Mouse (Mus musculus): ENCODE measurements around the gene Vav2. TPM values are rescaled to one million over a fixed set of nuclear protein-coding genes. Genes with fewer than 3 reads are reported as not detected.

The Vav2 gene
- polyA plus RNA-seq, 1 experiment from 2014 or later: 15.6 TPM

DNA sequence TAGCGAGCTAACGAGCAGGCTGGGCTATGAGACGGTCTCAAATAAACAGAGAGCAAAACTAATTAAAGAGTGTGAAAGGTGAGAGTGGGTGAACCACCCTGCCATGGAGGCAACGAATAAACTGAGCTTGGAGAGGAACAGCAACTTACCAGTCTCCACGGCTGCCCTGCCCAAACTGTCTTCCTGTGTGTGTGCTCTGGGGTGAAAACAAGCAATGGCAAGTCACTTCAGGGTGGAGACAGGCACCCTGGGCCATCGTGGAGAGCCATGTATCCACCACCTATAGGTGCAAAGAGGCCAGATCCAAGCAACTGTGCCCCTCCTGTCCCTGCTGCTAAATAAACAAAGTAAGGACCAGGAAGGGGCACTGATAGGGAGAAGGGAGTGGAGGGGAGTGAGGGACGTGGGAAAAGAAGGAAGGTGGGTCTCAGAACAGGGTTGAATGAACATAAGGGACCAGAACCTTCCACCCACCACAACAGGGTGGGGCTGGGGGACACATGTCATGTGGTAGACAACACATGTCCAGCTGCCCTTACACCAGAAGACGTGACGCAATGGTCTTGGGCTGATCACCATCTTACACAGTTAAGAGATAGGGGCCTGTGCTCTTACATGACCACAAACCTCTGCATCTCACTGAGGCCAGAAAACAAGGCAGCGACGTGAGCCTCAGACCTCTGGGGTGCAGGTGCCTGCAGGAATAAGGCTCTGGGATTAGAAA is 11.6 kb downstream of the Vav2 start:
- Histone ChIP-seq H3K9ac (no peak overlapping the region), H3K27ac (replicated peaks) (peak overlapping the region; percentile 49), H3K9me3 (no peaks in the 10 kb centered on the region), H3K4me3 (no peak overlapping the region), H3K36me3 (no peaks in the 10 kb centered on the region), H3K4me2 (no peak overlapping the region), H3K27me3 (no peaks in the 10 kb centered on the region), H3K4me1 (replicated peaks) (peaks cover 71% of the 10 kb centered on the region)
- ATAC-seq (ENCODE audit: low FRiP score, low read depth): no peak
- 73% methylated on average over 11 of the region's 11 CpGs for WGBS

DNA sequence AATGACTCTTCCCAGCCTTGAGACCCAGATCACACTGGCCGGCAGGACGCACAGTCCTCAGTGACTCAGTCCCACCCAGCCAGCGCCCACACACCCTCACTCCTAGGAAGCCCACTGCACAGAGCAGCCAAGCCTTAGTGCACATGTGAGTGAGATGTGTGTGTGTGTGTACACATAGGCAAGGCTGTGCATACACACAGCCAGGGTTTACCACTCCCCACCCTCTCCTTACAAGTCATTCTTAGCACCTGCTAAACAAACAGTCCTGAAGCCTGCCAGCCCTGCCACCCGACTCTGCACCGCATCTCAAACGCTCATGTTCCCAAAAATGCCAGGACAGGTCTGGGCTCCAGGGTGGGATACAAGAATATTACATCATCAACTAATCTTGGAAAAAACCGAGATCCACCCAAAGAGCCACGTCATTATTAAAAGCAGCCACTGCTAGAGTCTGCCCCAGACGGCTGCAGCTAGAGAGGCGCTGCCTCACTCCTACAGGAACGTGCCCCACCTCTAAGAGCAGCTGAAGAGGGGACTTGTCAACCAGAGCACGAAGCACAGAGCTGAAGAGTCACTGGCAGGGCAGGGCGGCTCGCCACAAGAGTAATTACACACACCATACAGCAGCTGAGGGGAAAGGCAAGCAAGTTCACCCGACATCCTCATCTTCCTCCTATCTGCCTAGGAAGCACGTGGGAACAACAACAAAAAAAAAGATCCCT is 12.7 kb downstream of the Vav2 start:
- Histone ChIP-seq H3K4me1 (replicated peaks) (peaks cover 76% of the 10 kb centered on the region), H3K27ac (replicated peaks) (peak overlapping the region; percentile 49), H3K9me3 (no peaks in the 10 kb centered on the region), H3K36me3 (no peaks in the 10 kb centered on the region), H3K27me3 (no peaks in the 10 kb centered on the region), H3K4me3 (no peak overlapping the region), H3K9ac (peak overlapping the region; percentile 14; the same call in 1 of the 2 replicates), H3K4me2 (peak overlapping the region; percentile 3)
- 14% methylated on average over 16 of the region's 16 CpGs for WGBS
- ATAC-seq (ENCODE audit: low FRiP score, low read depth): peak; percentile 76

DNA sequence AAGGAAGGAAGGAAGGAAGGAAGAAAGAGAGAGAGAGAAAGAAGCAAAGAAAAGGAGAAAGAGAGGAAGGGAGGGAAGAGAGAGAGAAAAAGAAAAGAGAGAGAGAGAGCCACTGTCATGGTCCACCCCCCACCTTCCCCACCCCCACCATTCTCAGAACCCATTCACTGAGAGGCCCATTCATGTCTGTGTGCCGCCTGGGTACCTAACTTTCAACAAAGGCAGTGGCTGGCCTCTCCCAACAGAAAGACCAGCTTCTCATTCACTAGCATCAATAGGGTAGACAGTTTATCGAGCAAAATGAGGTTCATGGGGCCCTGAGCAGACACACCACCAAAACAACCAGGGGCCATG is 13.3 kb downstream of the Vav2 start:
- H3K9me3 ChIP-seq: no peaks in the 10 kb centered on the region
- no peaks in the 10 kb centered on the region for H3K36me3 ChIP-seq
- ATAC-seq (ENCODE audit: low FRiP score, low read depth): no peak
- no peaks in the 10 kb centered on the region for H3K27me3 ChIP-seq
- peak overlapping the region; percentile 34; the same call in 1 of the 2 replicates for H3K27ac ChIP-seq (replicated peaks)
- 0 out of 2 replicates have a peak overlapping the region, but pooled peaks have one; percentile 3 for H3K4me2 ChIP-seq
- peak overlapping the region; percentile 14; the same call in 1 of the 2 replicates for H3K9ac ChIP-seq
- no peak overlapping the region for H3K4me3 ChIP-seq
- H3K4me1 ChIP-seq (replicated peaks): peaks cover 71% of the 10 kb centered on the region
- WGBS: 14% methylated on average over 2 of the region's 2 CpGs

DNA sequence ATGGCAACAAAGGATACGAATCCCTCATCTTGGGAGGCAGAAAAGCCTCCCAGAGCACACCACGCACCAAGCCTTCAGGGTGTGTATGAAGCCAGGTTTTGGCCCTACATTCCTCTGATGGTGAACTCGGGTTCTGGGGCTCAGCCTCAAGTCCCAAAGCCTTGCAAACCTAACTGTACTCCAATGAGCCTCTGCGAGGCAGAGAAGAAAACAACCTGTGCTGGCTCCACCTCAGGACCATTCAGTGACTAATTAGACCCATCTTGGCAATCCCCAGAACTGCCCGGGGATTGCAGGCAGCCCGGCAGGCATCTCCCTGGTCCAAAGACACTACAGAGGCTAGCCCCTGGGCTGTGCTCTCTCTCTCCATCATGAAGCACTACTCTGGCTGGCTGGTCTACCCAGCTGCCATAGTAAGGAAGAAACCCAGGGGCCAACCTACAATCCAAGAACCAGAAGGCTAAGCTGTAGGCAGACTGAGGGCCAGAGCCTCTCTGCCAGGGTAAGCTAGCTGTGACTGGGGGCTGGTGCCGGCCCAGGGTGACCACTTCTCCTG is 14.5 kb downstream of the Vav2 start:
- H3K9ac ChIP-seq: no peak overlapping the region
- no peak overlapping the region for H3K4me3 ChIP-seq
- WGBS: 15% methylated on average over 7 of the region's 7 CpGs
- H3K36me3 ChIP-seq: no peaks in the 10 kb centered on the region
- no peaks in the 10 kb centered on the region for H3K27me3 ChIP-seq
- no peaks in the 10 kb centered on the region for H3K9me3 ChIP-seq
- H3K4me1 ChIP-seq (replicated peaks): peaks cover 71% of the 10 kb centered on the region
- H3K4me2 ChIP-seq: no peak overlapping the region
- peak overlapping the region; percentile 65 for H3K27ac ChIP-seq (replicated peaks)
- ATAC-seq (ENCODE audit: low FRiP score, low read depth): no peak

DNA sequence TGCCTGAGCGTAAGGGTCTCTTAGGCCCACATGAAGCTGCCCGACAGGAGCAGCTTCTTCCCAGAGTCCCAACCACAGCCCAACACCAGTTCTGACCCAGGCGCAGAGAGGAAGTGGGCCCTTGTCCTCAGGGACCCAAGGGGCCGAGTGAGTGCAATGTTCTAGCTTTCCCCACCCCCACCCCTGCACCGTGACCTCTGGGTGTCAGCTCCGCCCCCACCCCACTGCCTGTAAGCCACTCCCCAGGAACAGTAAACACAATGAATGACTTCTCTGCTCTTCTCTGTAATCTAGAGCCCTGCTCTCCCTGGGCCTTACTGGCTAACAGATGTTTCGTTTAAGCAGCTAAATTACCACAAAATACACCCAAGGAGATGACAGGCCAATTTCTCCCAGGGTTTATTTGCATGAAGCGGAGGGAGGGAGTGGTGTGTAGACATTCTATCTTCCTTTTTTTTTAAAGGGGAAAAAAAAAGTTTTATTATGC is 15.1 kb downstream of the Vav2 start:
- no peak overlapping the region for H3K9ac ChIP-seq
- no peak overlapping the region for H3K4me2 ChIP-seq
- H3K27me3 ChIP-seq: no peaks in the 10 kb centered on the region
- H3K4me3 ChIP-seq: no peak overlapping the region
- WGBS: 17% methylated on average over 8 of the region's 8 CpGs
- H3K4me1 ChIP-seq (replicated peaks): peaks cover 76% of the 10 kb centered on the region
- 0 out of 2 replicates have a peak, but pooled peaks have one; percentile 4 for ATAC-seq (ENCODE audit: low FRiP score, low read depth)
- H3K36me3 ChIP-seq: no peaks in the 10 kb centered on the region
- peak overlapping the region; percentile 34 for H3K27ac ChIP-seq (replicated peaks)
- H3K9me3 ChIP-seq: no peaks in the 10 kb centered on the region

DNA sequence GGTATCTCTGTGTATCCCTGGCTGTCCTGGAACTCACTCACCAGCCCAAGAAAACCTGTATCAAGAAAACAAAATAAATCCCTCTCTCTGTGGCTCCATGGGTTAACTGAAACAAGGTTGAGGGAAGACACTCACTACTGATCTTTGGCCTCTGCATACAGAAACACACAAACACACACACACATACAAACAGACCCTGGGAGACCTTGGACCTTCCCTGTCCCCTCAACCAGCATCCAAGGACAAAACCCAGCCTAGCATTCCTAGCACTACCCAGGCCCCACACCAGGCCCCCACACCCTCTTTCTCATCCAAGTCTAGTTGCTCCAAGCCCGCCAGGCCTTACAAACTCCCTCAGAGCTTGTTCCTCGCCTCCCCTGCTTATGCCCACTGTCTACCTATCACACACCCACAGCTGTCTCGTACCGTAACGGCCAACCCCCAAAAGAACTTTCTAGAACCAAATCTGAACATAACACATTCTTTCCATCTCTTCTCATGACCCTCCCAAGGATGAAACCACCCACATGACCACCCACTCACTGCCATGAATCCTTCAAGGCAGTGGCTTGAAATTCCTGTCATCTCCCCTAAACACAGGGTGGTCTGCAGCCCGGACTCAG is 16.2 kb downstream of the Vav2 start:
- ATAC-seq (ENCODE audit: low FRiP score, low read depth): no peak
- peaks cover 68% of the 10 kb centered on the region for H3K4me1 ChIP-seq (replicated peaks)

DNA sequence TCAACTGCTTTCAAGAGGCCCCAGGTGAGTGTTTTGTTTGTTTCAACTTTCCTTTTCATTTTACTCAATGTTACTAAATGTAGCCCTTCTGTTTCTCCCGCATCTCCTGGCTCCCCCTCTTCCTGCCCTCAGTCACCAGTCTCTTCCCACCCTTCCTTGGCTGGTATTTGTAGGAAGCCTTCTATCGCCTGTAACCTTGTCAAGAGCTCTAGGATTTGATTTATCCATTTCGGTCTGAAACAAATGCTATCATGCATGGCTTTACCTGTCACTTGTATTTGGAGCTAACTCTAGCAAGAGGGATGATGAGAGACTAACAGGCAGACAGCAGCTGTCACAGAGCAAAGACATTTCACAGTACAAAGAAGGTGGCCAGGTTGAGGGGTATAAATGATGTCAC is 18.6 kb downstream of the Vav2 start:
- Histone ChIP-seq H3K36me3 (no peaks in the 10 kb centered on the region), H3K9ac (no peak overlapping the region), H3K4me2 (no peak overlapping the region), H3K27me3 (no peaks in the 10 kb centered on the region), H3K4me1 (replicated peaks) (peaks cover 61% of the 10 kb centered on the region), H3K27ac (replicated peaks) (no peak overlapping the region), H3K9me3 (no peaks in the 10 kb centered on the region), H3K4me3 (no peak overlapping the region)
- no peak for ATAC-seq (ENCODE audit: low FRiP score, low read depth)
- WGBS: 68% methylated on average over 3 of the region's 3 CpGs

More for the DNA sequence above, 16.2 kb downstream of the Vav2 start:
- no peaks in the 10 kb centered on the region for H3K9me3 ChIP-seq
- no peaks in the 10 kb centered on the region for H3K36me3 ChIP-seq
- no peaks in the 10 kb centered on the region for H3K27me3 ChIP-seq
- WGBS: 82% methylated on average over 6 of the region's 6 CpGs
- H3K4me2 ChIP-seq: no peak overlapping the region
- H3K27ac ChIP-seq (replicated peaks): no peak overlapping the region
- no peak overlapping the region for H3K9ac ChIP-seq
- no peak overlapping the region for H3K4me3 ChIP-seq

DNA sequence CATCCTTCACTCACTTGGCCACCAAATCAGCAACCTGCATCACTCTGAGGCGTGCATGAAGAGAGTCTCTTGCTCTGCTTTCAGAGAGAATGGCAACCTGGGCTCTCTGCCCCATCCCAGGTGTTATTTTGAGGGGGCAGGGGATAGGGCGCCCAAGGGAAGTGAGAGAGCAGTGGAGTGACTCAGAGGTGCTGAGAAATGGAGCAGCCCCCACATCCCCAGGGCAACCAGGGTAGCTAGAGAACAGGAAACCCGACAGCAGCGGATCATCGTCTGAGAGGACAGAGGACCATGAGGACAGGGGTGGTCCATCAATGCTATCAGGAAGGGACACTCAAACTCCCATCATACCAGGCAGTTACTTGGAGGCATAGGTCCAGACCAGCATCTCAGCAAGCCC is 19.9 kb downstream of the Vav2 start:
- H3K4me3 ChIP-seq: no peak overlapping the region
- H3K4me1 ChIP-seq (replicated peaks): peaks cover 48% of the 10 kb centered on the region
- no peak for ATAC-seq (ENCODE audit: low FRiP score, low read depth)
- no peak overlapping the region for H3K9ac ChIP-seq
- WGBS: 89% methylated on average over 5 of the region's 5 CpGs
- no peaks in the 10 kb centered on the region for H3K27me3 ChIP-seq
- H3K36me3 ChIP-seq: no peaks in the 10 kb centered on the region
- H3K9me3 ChIP-seq: no peaks in the 10 kb centered on the region
- H3K4me2 ChIP-seq: no peak overlapping the region
- H3K27ac ChIP-seq (replicated peaks): no peak overlapping the region

DNA sequence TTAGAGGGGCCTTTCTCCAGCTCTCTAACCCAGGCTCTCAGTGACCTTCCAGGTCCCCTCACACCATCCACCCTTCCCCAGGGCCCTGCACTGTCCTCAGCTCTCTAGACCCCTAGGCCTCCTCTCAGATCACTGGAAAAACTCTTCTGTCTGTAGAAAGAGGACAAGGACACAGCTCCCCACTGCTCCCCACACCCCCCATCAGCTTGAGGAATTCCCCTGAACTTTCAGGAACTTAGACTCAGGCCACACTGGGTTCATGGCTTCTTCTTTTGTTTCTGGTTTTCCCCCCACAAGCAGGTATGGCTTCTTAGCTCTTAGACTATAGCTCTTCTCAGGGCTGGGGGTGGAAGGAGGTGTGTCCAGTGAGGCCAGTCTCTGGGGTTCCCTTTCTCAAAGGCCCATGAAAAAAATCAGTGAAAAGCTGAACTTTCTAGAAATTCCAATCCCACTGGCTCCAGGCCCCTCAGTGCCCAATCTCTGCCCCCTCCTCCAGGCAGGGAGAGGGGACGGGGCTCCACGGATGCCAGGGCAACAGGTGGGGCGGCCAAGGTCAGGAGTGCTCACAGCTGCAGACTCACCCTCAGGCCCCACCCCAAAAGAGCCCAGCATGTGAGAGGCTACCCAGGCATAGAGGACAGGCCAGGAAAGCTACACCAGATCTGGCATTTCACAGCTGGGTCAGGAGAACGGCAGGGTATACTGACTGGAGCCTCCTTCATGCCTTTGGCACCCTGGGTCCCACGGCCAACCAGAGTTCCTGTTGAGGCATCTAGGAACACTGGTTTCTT is 21.5 kb downstream of the Vav2 start:
- Histone ChIP-seq H3K27me3 (no peaks in the 10 kb centered on the region), H3K27ac (replicated peaks) (no peak overlapping the region), H3K4me2 (no peak overlapping the region), H3K4me3 (no peak overlapping the region), H3K36me3 (no peaks in the 10 kb centered on the region), H3K9me3 (no peaks in the 10 kb centered on the region), H3K4me1 (replicated peaks) (peaks cover 41% of the 10 kb centered on the region), H3K9ac (no peak overlapping the region)
- 63% methylated on average over 5 of the region's 5 CpGs for WGBS
- ATAC-seq (ENCODE audit: low FRiP score, low read depth): no peak

DNA sequence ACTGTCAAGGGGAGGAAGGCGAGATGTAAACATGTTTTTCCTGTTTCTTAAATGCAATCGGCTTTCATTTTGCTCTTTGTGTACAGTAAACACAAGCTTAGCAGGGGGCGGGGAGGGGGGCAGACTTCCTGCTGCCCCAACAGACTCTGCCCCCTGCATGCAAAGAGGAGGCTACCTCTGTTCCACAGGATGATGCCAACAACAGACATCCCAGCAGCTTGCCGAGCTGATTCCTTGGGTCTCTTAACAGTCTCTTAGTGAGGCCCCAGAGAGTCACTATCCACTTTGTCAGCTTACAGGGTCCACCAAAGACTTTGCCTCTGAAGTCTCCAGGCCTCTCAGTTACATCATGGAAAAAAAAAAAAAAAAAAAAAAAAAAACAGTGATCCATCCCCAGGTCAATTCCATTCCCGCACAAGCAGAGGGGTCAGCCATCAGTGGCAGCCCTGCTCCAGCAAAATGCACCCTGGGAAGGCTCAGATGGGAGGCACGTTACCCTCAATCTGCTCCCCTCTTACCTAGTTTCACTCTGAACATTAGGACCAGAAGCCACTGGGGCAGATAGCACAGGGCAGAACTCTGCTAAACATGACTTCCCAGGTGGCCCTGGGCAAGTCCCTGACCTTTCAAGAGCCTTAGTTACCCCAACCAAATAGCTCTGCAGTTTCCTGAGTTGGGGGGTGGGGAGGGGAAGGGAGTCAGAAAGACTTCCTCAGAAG is 22.3 kb downstream of the Vav2 start:
- whole genome bisulfite sequencing: 46% methylated on average over 6 of the region's 6 CpGs
- H3K4me2 ChIP-seq: no peak overlapping the region
- no peak for ATAC-seq (ENCODE audit: low FRiP score, low read depth)
- no peak overlapping the region for H3K4me3 ChIP-seq
- no peak overlapping the region for H3K9ac ChIP-seq
- H3K27ac ChIP-seq (replicated peaks): no peak overlapping the region
- no peaks in the 10 kb centered on the region for H3K36me3 ChIP-seq
- H3K27me3 ChIP-seq: no peaks in the 10 kb centered on the region
- no peaks in the 10 kb centered on the region for H3K9me3 ChIP-seq
- peaks cover 40% of the 10 kb centered on the region for H3K4me1 ChIP-seq (replicated peaks)

DNA sequence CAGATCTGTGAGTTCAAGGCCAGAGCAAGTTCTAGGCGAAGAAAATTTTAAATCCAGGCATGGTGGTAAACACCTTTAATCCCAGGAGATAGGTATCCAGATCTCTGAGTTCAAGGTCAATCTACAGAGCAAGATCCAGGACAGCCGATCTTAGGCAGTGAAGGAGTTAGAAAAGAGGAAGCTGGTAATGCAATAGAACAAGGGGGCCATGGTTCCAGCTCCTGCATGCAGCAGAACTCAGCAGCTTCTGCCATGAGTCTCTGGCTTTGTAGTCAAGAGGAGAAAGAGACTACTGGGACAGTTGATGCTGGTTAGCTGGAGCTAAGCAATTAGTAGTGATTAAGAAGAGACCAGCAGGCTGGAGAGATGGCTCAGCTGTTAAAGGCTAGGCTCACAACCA is 25.3 kb downstream of the Vav2 start:
- Histone ChIP-seq H3K4me2 (no peak overlapping the region), H3K9ac (no peak overlapping the region), H3K9me3 (no peaks in the 10 kb centered on the region), H3K27ac (replicated peaks) (no peak overlapping the region), H3K4me1 (replicated peaks) (peaks cover 27% of the 10 kb centered on the region), H3K4me3 (no peak overlapping the region), H3K36me3 (no peaks in the 10 kb centered on the region), H3K27me3 (no peaks in the 10 kb centered on the region)
- ATAC-seq (ENCODE audit: low FRiP score, low read depth): no peak
- WGBS: 91% methylated on average over 2 of the region's 2 CpGs

Data from hindbrain, embryonic 15.5 days (tissue).